Comparison of ENCODE assay signal across 21 mouse cellular contexts in genomic region chr2:34964230-34964629, GRCm38 (mm10). TPM values are rescaled to one million over a fixed set of nuclear protein-coding genes. Genes with fewer than 3 reads are reported as not detected.
DNase-seq lines count a peak whose midpoint lies in the region; ATAC-seq and TF ChIP-seq lines count a peak whose summit lies in the region.
"Had no signal": no experiment of that assay in that cellular context is flagged by ENCODE, and none has a peak within 500 bp of the region (broad histone marks: within the 10 kb centered on the region; RNA-seq: fewer than 3 reads in every experiment).

No protein-coding gene starts in this region.

- no peak for DNase-seq in heart, adult 9 months (ENCODE audit: low spot score in 2 of 2)
- no peak for DNase-seq in liver, postnatal 0 days
- no peak for DNase-seq in liver, embryonic 11.5 days (ENCODE audit: low spot score)
- DNase-seq in CH12.LX (ENCODE audit: extremely low read depth) = no peak
- DNase-seq: adrenal gland, adult 2 months; cerebellum, adult 18-20 months; cerebellum, postnatal 14 days; forebrain, postnatal 0 days; gastrocnemius, postnatal 14 days; kidney, postnatal 10 days; layer of hippocampus, postnatal 36 days; midbrain, embryonic 14.5 days; right cerebral cortex, adult 18-20 months had no signal

- H3K4me1 ChIP-seq in heart, embryonic 15.5 days (replicated peaks) = peaks cover 28% of the 10 kb centered on the region
- peaks cover 12% of the 10 kb centered on the region; the same call in 1 of the 2 replicates for H3K4me1 ChIP-seq in liver, postnatal 0 days (ENCODE audit: insufficient read depth)
- H3K4me1 ChIP-seq in liver, embryonic 11.5 days (replicated peaks; ENCODE audit: control insufficient read depth, insufficient read depth, low read length) = peaks cover 6% of the 10 kb centered on the region
- peaks cover 16 to 64% of the 10 kb centered on the region in 2 experiments for H3K4me1 ChIP-seq in CH12.LX (ENCODE audit: control insufficient read depth in 1 of 2, insufficient read depth in 2 of 2)
- H3K4me1 ChIP-seq: hindbrain, embryonic 12.5 days had no signal

- TF ChIP-seq POLR2A in CH12.LX (IDR thresholded peaks at IDR 0.05; ENCODE audit: low read depth, low read length) (no peak), myocyte (IDR thresholded peaks at IDR 0.05; ENCODE audit: insufficient read length, low read depth) (no peak)

- no peak overlapping the region for H3K9ac ChIP-seq in heart, embryonic 15.5 days
- H3K9ac ChIP-seq in liver, postnatal 0 days (replicated peaks) = no peak overlapping the region
- H3K9ac ChIP-seq in liver, embryonic 11.5 days (ENCODE audit: low read depth, low read length) = no peak overlapping the region
- peak overlapping the region; percentile 80 for H3K9ac ChIP-seq in CH12.LX (ENCODE audit: insufficient read depth, low read depth)
- H3K9ac ChIP-seq: forebrain, postnatal 0 days; hindbrain, embryonic 12.5 days; neural tube, embryonic 13.5 days had no signal

- ATAC-seq in heart, embryonic 15.5 days (replicated peaks; ENCODE audit: insufficient number of reproducible peaks, insufficient read depth, low FRiP score, low read depth) = no peak
- no peak for ATAC-seq in liver, postnatal 0 days
- no peak for ATAC-seq in liver, embryonic 11.5 days (replicated peaks; ENCODE audit: low FRiP score)
- ATAC-seq in erythroblast, adult 5-6 weeks (replicated peaks; ENCODE audit: low FRiP score, poor library complexity, severe bottlenecking) = no peak
- ATAC-seq: forebrain, postnatal 0 days; intestine, postnatal 0 days had no signal

- no peaks in the 10 kb centered on the region for H3K9me3 ChIP-seq in heart, embryonic 15.5 days (replicated peaks)
- no peaks in the 10 kb centered on the region for H3K9me3 ChIP-seq in liver, postnatal 0 days (ENCODE audit: low read length)
- no peaks in the 10 kb centered on the region for H3K9me3 ChIP-seq in liver, embryonic 11.5 days (ENCODE audit: control insufficient read depth, low read length)
- peaks cover 4% of the 10 kb centered on the region for H3K9me3 ChIP-seq in CH12.LX (replicated peaks; ENCODE audit: low read length)
- H3K9me3 ChIP-seq: hindbrain, embryonic 12.5 days; neural tube, embryonic 13.5 days had no signal

- H3K27me3 ChIP-seq in heart, embryonic 15.5 days = 0 out of 2 replicates have a peak, but pooled peaks cover 2% of the 10 kb centered on the region
- H3K27me3 ChIP-seq in liver, postnatal 0 days (ENCODE audit: insufficient read depth, low read length) = no peaks in the 10 kb centered on the region
- H3K27me3 ChIP-seq in liver, embryonic 11.5 days (replicated peaks; ENCODE audit: control insufficient read depth, insufficient read depth, low read length) = peaks cover 5% of the 10 kb centered on the region; the same call in 1 of the 2 replicates
- no peaks in the 10 kb centered on the region for H3K27me3 ChIP-seq in CH12.LX (replicated peaks)
- no peaks in the 10 kb centered on the region for H3K27me3 ChIP-seq in myocyte (ENCODE audit: control insufficient read depth, insufficient read depth, insufficient read length)

- no peak for TF ChIP-seq RAD21 in CH12.LX (IDR thresholded peaks at IDR 0.05; ENCODE audit: low read depth, low read length)

- H3K4me2 ChIP-seq in heart, embryonic 15.5 days = no peak overlapping the region
- no peak overlapping the region for H3K4me2 ChIP-seq in liver, postnatal 0 days (ENCODE audit: low read depth, low read length)
- H3K4me2 ChIP-seq in liver, embryonic 11.5 days = no peak overlapping the region
- H3K4me2 ChIP-seq in CH12.LX (ENCODE audit: insufficient read depth, low read depth, poor library complexity, severe bottlenecking) (peak overlapping the region; percentile 90), myocyte (ENCODE audit: low read depth) (peak overlapping the region; percentile 49)
- H3K4me2 ChIP-seq: heart, embryonic 11.5 days; hindbrain, embryonic 12.5 days; neural tube, embryonic 13.5 days had no signal

- dilution Hi-C loops in CH12.LX (cut with MboI; ENCODE audit: extremely low pct_ligation_motif_present, extremely low pct_unique_long_range_greater_than_20kb, low sequenced_read_pairs) = no loop called here

- H3K79me2 ChIP-seq in CH12.LX (replicated peaks; ENCODE audit: control insufficient read depth, extremely low read depth, insufficient read depth, poor library complexity, severe bottlenecking) (peaks cover 1% of the 10 kb centered on the region; the same call in 1 of the 2 replicates), myocyte (ENCODE audit: control insufficient read depth, insufficient read depth) (no peaks in the 10 kb centered on the region)

- WGBS in heart, embryonic 15.5 days = 86% methylated on average over 6 of the region's 6 CpGs
- WGBS in liver, postnatal 0 days (ENCODE audit: insufficient replicate concordance) = 77% methylated on average over 6 of the region's 6 CpGs
- 87% methylated on average over 6 of the region's 6 CpGs for WGBS in liver, embryonic 11.5 days

- no peak for TF ChIP-seq CTCF in liver, postnatal 0 days (IDR thresholded peaks at IDR 0.05; ENCODE audit: low read depth)
- no peak for TF ChIP-seq CTCF in CH12.LX (conservative IDR thresholded peaks at IDR 0.05 in 1 of 2, IDR thresholded peaks at IDR 0.05 in 1 of 2; ENCODE audit: low read depth in 2 of 2, low read length in 2 of 2)

- H3K4me3 ChIP-seq in heart, embryonic 15.5 days = no peak overlapping the region
- H3K4me3 ChIP-seq in liver, postnatal 0 days (ENCODE audit: low read depth, low read length) = no peak overlapping the region
- no peak overlapping the region for H3K4me3 ChIP-seq in liver, embryonic 11.5 days (ENCODE audit: low read depth, low read length)
- peak overlapping the region in 2 of 3 experiments; percentile 20 to 44 for H3K4me3 ChIP-seq in CH12.LX (replicated peaks in 1 of 3; ENCODE audit: low read depth in 2 of 3, low read length in 2 of 3, poor library complexity in 1 of 3)
- no peak overlapping the region for H3K4me3 ChIP-seq in myocyte
- H3K4me3 ChIP-seq: hindbrain, embryonic 12.5 days; layer of hippocampus, adult 2 months; neural tube, embryonic 13.5 days had no signal

- no peak for TF ChIP-seq EP300 in liver, postnatal 0 days (IDR thresholded peaks at IDR 0.05; ENCODE audit: low read depth)
- peak; percentile 16; the same call in 1 of the 2 replicates for TF ChIP-seq EP300 in CH12.LX (IDR thresholded peaks at IDR 0.05; ENCODE audit: low read length)

- in situ Hi-C loops in CH12.LX (cut with MboI; ENCODE audit: low pct_ligation_motif_present, low pct_unique_long_range_greater_than_20kb, low sequenced_read_pairs) = loop anchor here (10.0 kb wide), 3 partner anchors 49 to 169 kb away; partner anchors contain the start of genes AI182371, Cntrl, Phf19 and Rabepk

- H3ac ChIP-seq in myocyte (ENCODE audit: control insufficient read depth, insufficient read length) = no peak overlapping the region

- peak overlapping the region; percentile 27; the same call in 1 of the 2 replicates for H3K27ac ChIP-seq in heart, embryonic 15.5 days
- H3K27ac ChIP-seq in liver, postnatal 0 days (ENCODE audit: low read depth) = 0 out of 2 replicates have a peak overlapping the region, but pooled peaks have one; percentile 41
- no peak overlapping the region for H3K27ac ChIP-seq in liver, embryonic 11.5 days (ENCODE audit: low read depth, low read length)
- peak overlapping the region; percentile 80 for H3K27ac ChIP-seq in CH12.LX (ENCODE audit: insufficient read depth, low read depth)
- H3K27ac ChIP-seq: hindbrain, embryonic 12.5 days; layer of hippocampus, adult 2 months; neural tube, embryonic 13.5 days had no signal

- no peaks in the 10 kb centered on the region for H3K36me3 ChIP-seq in heart, embryonic 15.5 days
- H3K36me3 ChIP-seq in liver, postnatal 0 days (replicated peaks; ENCODE audit: insufficient read depth, low read length) = no peaks in the 10 kb centered on the region
- H3K36me3 ChIP-seq in liver, embryonic 11.5 days (ENCODE audit: control insufficient read depth, insufficient read depth, low read length) = no peaks in the 10 kb centered on the region
- H3K36me3 ChIP-seq in CH12.LX (replicated peaks in 1 of 2; ENCODE audit: control insufficient read depth in 1 of 2, insufficient read depth in 1 of 2, low read length in 1 of 2) (peaks cover 0 to 4% of the 10 kb centered on the region in 2 experiments), myocyte (ENCODE audit: control insufficient read depth, insufficient read depth) (no peaks in the 10 kb centered on the region)
- H3K36me3 ChIP-seq: hindbrain, embryonic 12.5 days; neural tube, embryonic 13.5 days had no signal

TF ChIP-seq in CH12.LX, 34 proteins besides CTCF, POLR2A, EP300 and RAD21:
- TF ChIP-seq CHD1 (IDR thresholded peaks at IDR 0.05; ENCODE audit: low read depth, low read length) (0 out of 2 replicates have a peak, but pooled peaks have one; percentile 63), MEF2A (IDR thresholded peaks at IDR 0.05; ENCODE audit: borderline replicate concordance, low read depth, low read length) (no peak)

TF ChIP-seq in myocyte, 11 proteins besides CTCF, POLR2A, EP300 and RAD21 (continues in another document):
- no peak for TF ChIP-seq MYOD1 (IDR thresholded peaks at IDR 0.05; ENCODE audit: control insufficient read depth in 1 of 3, insufficient read length in 2 of 3, low read depth in 2 of 3)
- TF ChIP-seq POLR2AphosphoS2 (IDR thresholded peaks at IDR 0.05; ENCODE audit: insufficient read length, low read depth) = no peak
- no peak for TF ChIP-seq SRF (IDR thresholded peaks at IDR 0.05; ENCODE audit: control insufficient read depth, insufficient read length, low read depth)

RNA-seq across cellular contexts. Expression of gene Traf1, which starts 2.7 kb away (rescaled TPM):
- polyA plus RNA-seq in heart, embryonic 15.5 days (2015; fragmentation: Nextera tagmentation; extraction: Ambion mirVana) = 1.4 and 4.3 TPM in 2 replicates
- polyA plus RNA-seq in liver, postnatal 0 days (2015; fragmentation: Nextera tagmentation; extraction: Ambion mirVana) = 0.34 and 0.43 TPM in 2 replicates
- polyA plus RNA-seq in liver, embryonic 11.5 days (2014; fragmentation: Nextera tagmentation; extraction: Ambion mirVana) = 0.38 TPM in 2 replicates
- total RNA-seq in CH12.LX (2012; rRNA removed) (99.2 and 151 TPM in 2 replicates), CH12.LX (2014; rRNA removed) (58.8 and 66.9 TPM in 2 replicates)
- polyA plus RNA-seq in CH12.LX (2012; ENCODE audit: insufficient read length, low read depth) (46.4 and 47.9 TPM in 2 replicates), myocyte (2012; fragmentation: generic; extraction: Trizol) (1.1 TPM)
- 0.63 TPM in 1 of 2 replicates, not detected in the other for total RNA-seq in erythroblast, adult 5-6 weeks (2015; ENCODE audit: low replicate concordance)
- total RNA-seq in erythroblast, adult 5-6 weeks (2017; ENCODE audit: low replicate concordance) = 0.43 TPM in 1 of 2 replicates, not detected in the other

RNA-seq across cellular contexts. Expression of gene Phf19, which starts 50.4 kb away (rescaled TPM):
- polyA plus RNA-seq in heart, embryonic 15.5 days (2015; fragmentation: Nextera tagmentation; extraction: Ambion mirVana) = 1.9 and 3.3 TPM in 2 replicates
- 1.1 and 1.3 TPM in 2 replicates for polyA plus RNA-seq in liver, postnatal 0 days (2015; fragmentation: Nextera tagmentation; extraction: Ambion mirVana)
- 4.5 and 5.2 TPM in 2 replicates for polyA plus RNA-seq in liver, embryonic 11.5 days (2014; fragmentation: Nextera tagmentation; extraction: Ambion mirVana)
- total RNA-seq in CH12.LX (2012; rRNA removed) (16.8 and 17.0 TPM in 2 replicates), CH12.LX (2014; rRNA removed) (20.5 and 25.0 TPM in 2 replicates)
- polyA plus RNA-seq in CH12.LX (2012; ENCODE audit: insufficient read length, low read depth) (25.4 and 27.9 TPM in 2 replicates), myocyte (2012; fragmentation: generic; extraction: Trizol) (4.3 TPM)
- total RNA-seq in erythroblast, adult 5-6 weeks (2015; ENCODE audit: low replicate concordance) = 1.7 and 1.9 TPM in 2 replicates
- total RNA-seq in erythroblast, adult 5-6 weeks (2017; ENCODE audit: low replicate concordance) = 0.42 and 1.9 TPM in 2 replicates

Comparison
In these comparisons a context has a peak if more than half of its experiments do, and no peak if none do; other contexts are left out.
1. H3K4me2 ChIP-seq: peak in CH12.LX (single experiment) and myocyte (single experiment); none in heart, embryonic 15.5 days (single experiment), liver, postnatal 0 days (single experiment) and liver, embryonic 11.5 days (single experiment).
2. H3K4me3 ChIP-seq: peak in CH12.LX (2 of 3); none in heart, embryonic 15.5 days (single experiment), liver, postnatal 0 days (single experiment), liver, embryonic 11.5 days (single experiment) and myocyte (single experiment).